In the genomic region with DNA sequence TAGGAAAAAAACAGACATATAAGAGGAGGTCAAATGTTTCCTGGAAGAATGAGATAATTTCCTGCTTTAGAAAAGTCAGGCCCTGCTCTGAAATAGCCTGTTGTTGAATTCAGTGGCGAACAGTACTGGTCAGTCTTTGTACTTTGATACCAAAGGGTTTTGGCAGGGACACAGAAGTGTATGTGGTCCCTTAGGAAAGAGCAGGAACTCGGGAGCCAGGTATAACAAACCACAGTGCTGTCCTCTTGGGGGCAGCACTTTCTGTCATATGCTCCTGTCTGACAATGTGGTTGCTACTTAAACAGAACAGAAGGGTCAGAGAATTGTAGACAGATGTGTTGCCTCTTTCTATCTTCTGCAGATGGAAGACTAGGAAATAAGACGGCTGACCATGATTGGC, we compare ENCODE assay signal across 11 mouse cellular contexts.
A peak's percentile ranks its signal among the peaks of the same experiment; 100 is the strongest.
DNase-seq lines count a peak whose midpoint lies in the region; ATAC-seq and TF ChIP-seq lines count a peak whose summit lies in the region.
"Had no signal": no experiment of that assay in that cellular context is flagged by ENCODE, and none has a peak within 500 bp of the region (broad histone marks: within the 10 kb centered on the region; RNA-seq: fewer than 3 reads in every experiment).

No protein-coding gene starts in this region.

- H3K36me3 ChIP-seq in liver, embryonic 16.5 days (ENCODE audit: control insufficient read depth, insufficient read depth), result no peaks in the 10 kb centered on the region
- H3K36me3 ChIP-seq in liver, embryonic 12.5 days, result no peaks in the 10 kb centered on the region
- no peaks in the 10 kb centered on the region for H3K36me3 ChIP-seq in heart, postnatal 0 days (replicated peaks; ENCODE audit: control insufficient read depth, insufficient read depth, low read length)
- H3K36me3 ChIP-seq: forebrain, embryonic 15.5 days; lung, embryonic 15.5 days had no signal

- H3K9me3 ChIP-seq in liver, embryonic 16.5 days (replicated peaks; ENCODE audit: control insufficient read depth, low read length), result no peaks in the 10 kb centered on the region
- no peaks in the 10 kb centered on the region for H3K9me3 ChIP-seq in liver, embryonic 12.5 days (replicated peaks)
- no peaks in the 10 kb centered on the region for H3K9me3 ChIP-seq in heart, postnatal 0 days (replicated peaks; ENCODE audit: control insufficient read depth, low read length)
- H3K9me3 ChIP-seq: forebrain, embryonic 15.5 days; lung, embryonic 15.5 days had no signal

- 28% methylated on average over 3 of the region's 3 CpGs for WGBS in liver, embryonic 16.5 days (ENCODE audit: insufficient replicate concordance)
- WGBS in liver, embryonic 12.5 days (ENCODE audit: insufficient replicate concordance), result 27% methylated on average over 3 of the region's 3 CpGs
- 23% methylated on average over 3 of the region's 3 CpGs for WGBS in heart, postnatal 0 days

- H3K27ac ChIP-seq in liver, embryonic 16.5 days (ENCODE audit: low read length), result no peak overlapping the region
- H3K27ac ChIP-seq in liver, embryonic 12.5 days, result no peak overlapping the region
- H3K27ac ChIP-seq in heart, postnatal 0 days (ENCODE audit: low read depth), result 0 out of 2 replicates have a peak overlapping the region, but pooled peaks have one; percentile 38
- H3K27ac ChIP-seq: forebrain, embryonic 15.5 days; lung, embryonic 15.5 days had no signal

- H3K4me1 ChIP-seq in liver, embryonic 16.5 days (ENCODE audit: control insufficient read depth, low read depth, low read length), result no peaks in the 10 kb centered on the region
- no peaks in the 10 kb centered on the region for H3K4me1 ChIP-seq in liver, embryonic 12.5 days
- H3K4me1 ChIP-seq in heart, postnatal 0 days (ENCODE audit: control insufficient read depth, insufficient read depth), result peaks cover 7% of the 10 kb centered on the region; the same call in 1 of the 2 replicates
- H3K4me1 ChIP-seq: forebrain, embryonic 15.5 days; lung, embryonic 15.5 days had no signal

- peak; percentile 27; the same call in 1 of the 2 replicates for ATAC-seq in liver, embryonic 16.5 days (ENCODE audit: low read depth)
- no peak for ATAC-seq in liver, embryonic 12.5 days
- peak; percentile 63; the same call in 1 of the 2 replicates for ATAC-seq in heart, postnatal 0 days (ENCODE audit: insufficient read depth, low read depth)
- ATAC-seq in monocyte, adult 5-6 weeks (replicated peaks; ENCODE audit: insufficient number of reproducible peaks, low FRiP score, low TSS enrichment, poor library complexity, severe bottlenecking), result no peak
- ATAC-seq: forebrain, embryonic 15.5 days had no signal

- no peak overlapping the region for H3K9ac ChIP-seq in liver, embryonic 16.5 days (ENCODE audit: low read depth, low read length)
- no peak overlapping the region for H3K9ac ChIP-seq in liver, embryonic 12.5 days
- H3K9ac ChIP-seq in heart, postnatal 0 days (replicated peaks; ENCODE audit: low read depth, low read length), result no peak overlapping the region
- H3K9ac ChIP-seq: forebrain, embryonic 15.5 days; lung, embryonic 15.5 days had no signal

- TF ChIP-seq EP300 in heart, postnatal 0 days (IDR thresholded peaks at IDR 0.05; ENCODE audit: low read depth), result no peak

- no peak overlapping the region for H3K4me3 ChIP-seq in liver, embryonic 16.5 days (ENCODE audit: low read depth, low read length)
- H3K4me3 ChIP-seq in liver, embryonic 12.5 days, result no peak overlapping the region
- H3K4me3 ChIP-seq in heart, postnatal 0 days (ENCODE audit: low read depth, low read length), result no peak overlapping the region
- H3K4me3 ChIP-seq: forebrain, embryonic 15.5 days; lung, embryonic 15.5 days had no signal

- peak; percentile 21 for DNase-seq in embryo, embryonic 10 days (ENCODE audit: low spot score)
- no peak for DNase-seq in embryo, embryonic 10.5 days (ENCODE audit: low spot score)
- DNase-seq in heart, postnatal 0 days (ENCODE audit: low spot score), result peak; percentile 51
- DNase-seq in retina, postnatal 1 day, result peak; percentile 15
- DNase-seq in cerebellum, adult 8-10 months, result no peak
- DNase-seq: B cell, adult 2 months had no signal

- H3K4me2 ChIP-seq in liver, embryonic 16.5 days (ENCODE audit: low read depth, low read length), result no peak overlapping the region
- H3K4me2 ChIP-seq in liver, embryonic 12.5 days, result no peak overlapping the region
- H3K4me2 ChIP-seq in heart, postnatal 0 days (ENCODE audit: low read depth, low read length), result no peak overlapping the region
- H3K4me2 ChIP-seq: forebrain, embryonic 15.5 days; lung, embryonic 15.5 days had no signal

- TF ChIP-seq CTCF in heart, postnatal 0 days (IDR thresholded peaks at IDR 0.05; ENCODE audit: low read depth), result peak; percentile 51

- no peaks in the 10 kb centered on the region for H3K27me3 ChIP-seq in liver, embryonic 16.5 days (ENCODE audit: control insufficient read depth, insufficient read depth, low read depth, low read length)
- no peaks in the 10 kb centered on the region for H3K27me3 ChIP-seq in liver, embryonic 12.5 days (replicated peaks)
- no peaks in the 10 kb centered on the region for H3K27me3 ChIP-seq in heart, postnatal 0 days (ENCODE audit: control insufficient read depth, insufficient read depth, low read length)
- H3K27me3 ChIP-seq: forebrain, embryonic 15.5 days; lung, embryonic 15.5 days had no signal

Comparison
In these comparisons a context has a peak if more than half of its experiments do, and no peak if none do; other contexts are left out.
1. DNase-seq: peak in embryo, embryonic 10 days (single experiment), heart, postnatal 0 days (single experiment) and retina, postnatal 1 day (single experiment); none in embryo, embryonic 10.5 days (single experiment) and cerebellum, adult 8-10 months (single experiment).
2. ATAC-seq: peak in liver, embryonic 16.5 days (single experiment) and heart, postnatal 0 days (single experiment); none in liver, embryonic 12.5 days (single experiment) and monocyte, adult 5-6 weeks (single experiment).